Mouse (Mus musculus) heart, embryonic 14.5 days (tissue): Measurements from ENCODE around the gene Tspan32. TPM values are rescaled to one million over a fixed set of nuclear protein-coding genes. Genes with fewer than 3 reads are reported as not detected.

Experiments used
- ATAC-seq: fragments of 200-750 bp; cut with Nextera tagmentation; 2 replicates; pipeline ENCODE4 v1.8.0; 2017; ENCODE audit warnings: low read depth, moderate TSS enrichment; ENCODE audit not compliant: insufficient number of reproducible peaks, insufficient read depth, low FRiP score
- H3K27ac ChIP-seq, 2 experiments: fragments of 200-500 bp in 1 of 2; fragments of 300-500 bp in 1 of 2; sonication (generic) in 1 of 2; replicated peaks in 1 of 2; 2 replicates each; pipeline ENCODE4 v1.5.1; 2012 to 2014; ENCODE audit warnings: low read depth in 2 of 2, low read length in 2 of 2, control low read depth in 1 of 2, mild to moderate bottlenecking in 1 of 2, mixed read lengths in 1 of 2; ENCODE audit not compliant: control insufficient read depth in 1 of 2, insufficient read depth in 1 of 2
- H3K27me3 ChIP-seq: fragments of 300-500 bp; sonication (generic); 2 replicates; pipeline ENCODE4 v1.6.1; 2014; ENCODE audit warnings: mild to moderate bottlenecking, low read length, control low read depth; ENCODE audit not compliant: control insufficient read depth, insufficient read depth
- H3K36me3 ChIP-seq: fragments of 300-500 bp; sonication (generic); 2 replicates; pipeline ENCODE4 v1.6.1; 2014; ENCODE audit warnings: mild to moderate bottlenecking, control low read depth, low read length, mixed read lengths; ENCODE audit not compliant: control insufficient read depth, insufficient read depth
- H3K4me1 ChIP-seq, 2 experiments: fragments of 200-500 bp in 1 of 2; fragments of 300-500 bp in 1 of 2; sonication (generic) in 1 of 2; 2 replicates each; pipeline ENCODE4 v1.6.1; 2012 to 2014; ENCODE audit warnings: low read length in 2 of 2, control low read depth in 1 of 2, mixed read lengths in 1 of 2; ENCODE audit not compliant: control insufficient read depth in 2 of 2, insufficient read depth in 2 of 2
- H3K4me2 ChIP-seq: fragments of 300-500 bp; sonication (generic); 2 replicates; pipeline ENCODE4 v1.6.1; 2014; ENCODE audit warnings: mild to moderate bottlenecking, low read length
- H3K4me3 ChIP-seq, 2 experiments: fragments of 200-500 bp in 1 of 2; fragments of 300-500 bp in 1 of 2; sonication (generic) in 1 of 2; 2 replicates each; pipeline ENCODE4 v1.5.1; 2012 to 2014; ENCODE audit warnings: low read length in 2 of 2, mild to moderate bottlenecking in 2 of 2, control low read depth in 1 of 2, low read depth in 1 of 2, moderate library complexity in 1 of 2; ENCODE audit not compliant: control insufficient read depth in 1 of 2, insufficient read depth in 1 of 2
- H3K9ac ChIP-seq: fragments of 300-500 bp; sonication (generic); 2 replicates; pipeline ENCODE4 v1.6.1; 2014; ENCODE audit warnings: mild to moderate bottlenecking, low read length
- H3K9me3 ChIP-seq: fragments of 300-500 bp; sonication (generic); 2 replicates; pipeline ENCODE4 v1.6.1; 2016; ENCODE audit warnings: low read length, control low read depth; ENCODE audit not compliant: control insufficient read depth
- whole genome bisulfite sequencing: fragments of 180-500 bp; shearing (Covaris S2); extraction: QIAGEN DNeasy Blood & Tissue Kit; methylation state at CpG from one replicate; pipeline ENCODE4 v1.1.7; 2014; 5-methylcytosine and 5-hydroxymethylcytosine counted together
- polyA plus RNA-seq: library from polyadenylated mRNA; unstranded; fragments of >200 nt; fragmentation: Nextera tagmentation; extraction: Ambion mirVana; gene quantifications from 2 replicates; pipeline ENCODE4 v1.2.1, GENCODE M21; 2014

Tspan32 gene
- polyA plus RNA-seq, 1 experiment from 2014 or later = 2.3 TPM

GRCm38 (mm10) chr7:143068316-143068881 is 63.6 kb downstream of the Tspan32 start:
- H3K4me1 ChIP-seq = peaks cover 14 to 23% of the 10 kb centered on the region in 2 experiments
- peak overlapping the region; percentile 82 for H3K4me2 ChIP-seq
- peak overlapping the region; percentile 30 to 86; a peak in 3 of 4 replicates for H3K4me3 ChIP-seq
- no peaks in the 10 kb centered on the region for H3K27me3 ChIP-seq
- 49% methylated on average over 13 of the region's 13 CpGs for WGBS
- peak overlapping the region; percentile 47; the same call in 1 of the 2 replicates for H3K9ac ChIP-seq
- no peak for ATAC-seq
- H3K36me3 ChIP-seq = peaks cover 59% of the 10 kb centered on the region
- no peaks in the 10 kb centered on the region for H3K9me3 ChIP-seq
- peak overlapping the region; percentile 89 to 98 for H3K27ac ChIP-seq

GRCm38 (mm10) chr7:143068882-143069591 is 64.2 kb downstream of the Tspan32 start, which contains the start of gene Tssc4:
Gene Tssc4, plus strand, starts transcription at chr7:143069249.
- WGBS = under 1% methylated on average over 51 of the region's 51 CpGs
- peaks cover 53% of the 10 kb centered on the region for H3K36me3 ChIP-seq
- peak within 1 kb of the TSS; percentile 89 to 98 for H3K27ac ChIP-seq
- no peaks in the 10 kb centered on the region for H3K27me3 ChIP-seq
- H3K9me3 ChIP-seq = no peaks in the 10 kb centered on the region
- H3K4me1 ChIP-seq = peaks cover 14 to 23% of the 10 kb centered on the region in 2 experiments
- ATAC-seq = peak; percentile 92
- peak within 1 kb of the TSS; percentile 86 to 95 for H3K4me3 ChIP-seq
- peak within 1 kb of the TSS; percentile 82 for H3K4me2 ChIP-seq
- H3K9ac ChIP-seq = peak within 1 kb of the TSS; percentile 95

Other genes with a start within 250 kb of the Tspan32 start
- 0.30 and 0.57 TPM in 2 replicates for gene Th, start 73.9 kb upstream of the Tspan32 start, polyA plus RNA-seq
- 0.18 TPM in 1 of 2 replicates, not detected in the other for gene Ascl2, start 35.8 kb upstream of the Tspan32 start, polyA plus RNA-seq
- 885 and 947 TPM in 2 replicates for gene Cd81, start 47.7 kb downstream of the Tspan32 start, polyA plus RNA-seq
- gene Tssc4, start 64.2 kb downstream of the Tspan32 start, polyA plus RNA-seq = 31.3 and 41.1 TPM in 2 replicates
- gene Trpm5, start 89.6 kb downstream of the Tspan32 start, polyA plus RNA-seq = 3.9 and 4.4 TPM in 2 replicates
- gene Kcnq1, start 101.3 kb downstream of the Tspan32 start, polyA plus RNA-seq = 28.1 and 31.1 TPM in 2 replicates